Mouse (Mus musculus) erythroblast, embryonic 14.5 days (primary cell): ENCODE data around the gene Orai3. TPM values are rescaled to one million over a fixed set of nuclear protein-coding genes. Genes with fewer than 3 reads are reported as not detected.
"Not testable (repeated sequence)": the region's sequence is repeated elsewhere in the genome, so short reads cannot be mapped to it uniquely, and the experiment has no call there.

Source experiments
- H3K27me3 ChIP-seq: 2 replicates; pipeline ENCODE4 v1.6.1; 2012; ENCODE audit warnings: inconsistent platforms; ENCODE audit not compliant: control insufficient read depth
- H3K36me3 ChIP-seq: 2 replicates; pipeline ENCODE4 v1.6.1; 2012; ENCODE audit warnings: mild to moderate bottlenecking, inconsistent platforms; ENCODE audit not compliant: control insufficient read depth
- H3K4me1 ChIP-seq: 2 replicates; pipeline ENCODE4 v1.6.1; 2012; ENCODE audit warnings: inconsistent platforms; ENCODE audit not compliant: control insufficient read depth
- H3K4me3 ChIP-seq: replicated peaks from 2 replicates; pipeline ENCODE3; 2012; ENCODE audit warnings: moderate library complexity, mild to moderate bottlenecking, inconsistent platforms
- H3K9me3 ChIP-seq: 2 replicates; pipeline ENCODE4 v1.6.1; 2012; ENCODE audit warnings: low read length, inconsistent platforms, mixed read lengths; ENCODE audit not compliant: control insufficient read depth
- GATA1 ChIP-seq: IDR thresholded peaks from 2 replicates; pipeline ENCODE4 v1.6.1; 2012; ENCODE audit warnings: low read length, inconsistent platforms, mixed read lengths
- TAL1 ChIP-seq: IDR thresholded peaks from 3 replicates; pipeline ENCODE4 v1.6.1; 2012; ENCODE audit warnings: low read length, inconsistent platforms, mixed read lengths
- polyA plus RNA-seq: library from polyadenylated mRNA; stranded (reverse); fragments of >175 nt; gene quantifications from 2 replicates; pipeline ENCODE4 v1.2.3, GENCODE M21; 2012

Gene Orai3
- polyA plus RNA-seq, 1 experiment, result 0.44 TPM

GRCm38 (mm10) chr7:127768997-127769593, 520 bp upstream of the Orai3 start:
- peaks cover 7% of the 10 kb centered on the region for H3K36me3 ChIP-seq
- no peaks in the 10 kb centered on the region for H3K9me3 ChIP-seq
- H3K4me3 ChIP-seq, result peak overlapping the region; percentile 74
- H3K27me3 ChIP-seq, result peaks cover 2% of the 10 kb centered on the region; the same call in 1 of the 2 replicates
- peaks cover 83% of the 10 kb centered on the region for H3K4me1 ChIP-seq
- TF ChIP-seq TAL1 (no peak), GATA1 (no peak)

GRCm38 (mm10) chr7:127770039-127770905, 657 bp downstream of the Orai3 start:
- TF ChIP-seq TAL1 (no peak), GATA1 (no peak)
- H3K4me3 ChIP-seq, result peak overlapping the region; percentile 74
- peaks cover 10% of the 10 kb centered on the region for H3K36me3 ChIP-seq
- H3K27me3 ChIP-seq, result peaks cover 2% of the 10 kb centered on the region; the same call in 1 of the 2 replicates
- H3K4me1 ChIP-seq, result peaks cover 87% of the 10 kb centered on the region
- no peaks in the 10 kb centered on the region for H3K9me3 ChIP-seq

GRCm38 (mm10) chr7:127771262-127771661, 1.6 kb downstream of the Orai3 start:
- TF ChIP-seq TAL1, result no peak
- no peak for TF ChIP-seq GATA1
- Histone ChIP-seq H3K4me3 (no peak overlapping the region), H3K36me3 (peaks cover 7% of the 10 kb centered on the region), H3K27me3 (peaks cover 2% of the 10 kb centered on the region; the same call in 1 of the 2 replicates), H3K4me1 (peaks cover 86% of the 10 kb centered on the region), H3K9me3 (no peaks in the 10 kb centered on the region)

DNA sequence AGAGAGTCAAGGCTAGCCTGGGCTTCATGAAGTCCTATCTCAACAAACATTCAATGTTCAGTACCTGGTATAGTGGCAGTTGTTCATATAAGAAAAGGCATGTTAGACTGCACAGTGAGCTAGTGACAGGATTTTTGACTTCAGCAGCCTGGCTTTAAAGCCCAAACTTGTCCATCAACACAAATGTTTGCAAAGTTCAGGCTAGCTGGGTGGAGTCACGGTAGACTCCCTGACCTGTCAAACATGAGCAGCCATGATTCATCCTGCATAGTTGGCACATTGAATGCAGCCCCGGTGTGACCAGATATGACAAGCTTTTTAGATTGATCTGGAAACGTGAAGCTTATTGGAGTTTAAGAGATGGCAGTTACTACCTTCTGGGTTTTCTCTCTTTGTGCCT, 2.5 kb downstream of the Orai3 start:
- Histone ChIP-seq H3K36me3 (peaks cover 7% of the 10 kb centered on the region), H3K4me1 (peaks cover 80% of the 10 kb centered on the region), H3K9me3 (no peaks in the 10 kb centered on the region), H3K4me3 (no peak overlapping the region), H3K27me3 (peaks cover 2% of the 10 kb centered on the region; the same call in 1 of the 2 replicates)
- TF ChIP-seq TAL1, result no peak
- TF ChIP-seq GATA1, result no peak

DNA sequence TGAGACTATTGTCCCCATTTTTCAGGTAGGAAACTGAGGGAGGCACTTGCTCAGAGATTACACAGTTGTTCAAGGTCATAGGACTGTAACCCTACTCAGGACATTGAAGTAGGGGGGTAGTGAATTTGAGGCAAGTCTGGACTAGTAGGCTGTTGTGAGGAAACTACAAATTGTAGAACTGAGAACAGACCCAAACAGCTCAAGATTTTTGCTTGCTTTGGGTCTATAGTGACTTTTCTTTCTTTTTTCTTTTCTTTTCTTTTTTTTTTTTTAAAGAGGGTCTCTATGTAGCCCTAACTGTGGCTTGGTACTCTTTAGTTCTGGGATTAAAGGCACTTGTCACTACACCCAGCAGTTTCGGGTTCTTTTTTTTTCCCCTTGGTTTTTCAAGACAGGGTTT, 2.9 kb downstream of the Orai3 start:
- peaks cover 2% of the 10 kb centered on the region; the same call in 1 of the 2 replicates for H3K27me3 ChIP-seq
- H3K4me3 ChIP-seq, result no peak overlapping the region
- peaks cover 4% of the 10 kb centered on the region for H3K36me3 ChIP-seq
- no peak for TF ChIP-seq GATA1
- TF ChIP-seq TAL1, result no peak
- peaks cover 75% of the 10 kb centered on the region for H3K4me1 ChIP-seq
- H3K9me3 ChIP-seq, result no peaks in the 10 kb centered on the region

GRCm38 (mm10) chr7:127773664-127774384, 4.2 kb downstream of the Orai3 start:
- no peak overlapping the region for H3K4me3 ChIP-seq
- peaks cover 74% of the 10 kb centered on the region for H3K4me1 ChIP-seq
- TF ChIP-seq GATA1, result no peak
- TF ChIP-seq TAL1, result no peak
- H3K27me3 ChIP-seq, result peaks cover 2% of the 10 kb centered on the region; the same call in 1 of the 2 replicates
- H3K36me3 ChIP-seq, result peaks cover 8% of the 10 kb centered on the region
- H3K9me3 ChIP-seq, result no peaks in the 10 kb centered on the region

GRCm38 (mm10) chr7:127775837-127776236, 6.2 kb downstream of the Orai3 start:
- H3K4me1 ChIP-seq, result peaks cover 63% of the 10 kb centered on the region

GRCm38 (mm10) chr7:127776426-127776825, 6.8 kb downstream of the Orai3 start, which contains the start of gene Setd1a:
TSS of gene Setd1a (plus strand) at chr7:127776670.
- H3K4me1 ChIP-seq, result peaks cover 59% of the 10 kb centered on the region
- no peaks in the 10 kb centered on the region for H3K9me3 ChIP-seq
- H3K4me3 ChIP-seq, result peak within 1 kb of the TSS; percentile 78
- TF ChIP-seq GATA1 (no peak), TAL1 (no peak)
- H3K27me3 ChIP-seq, result no peaks in the 10 kb centered on the region
- peaks cover 34% of the 10 kb centered on the region for H3K36me3 ChIP-seq

More at GRCm38 (mm10) chr7:127775837-127776236, 6.2 kb downstream of the Orai3 start:
- H3K4me3 ChIP-seq, result peak overlapping the region; percentile 78
- not testable (repeated sequence) for H3K9me3 ChIP-seq, H3K27me3 ChIP-seq
- peaks cover 28% of the 10 kb centered on the region for H3K36me3 ChIP-seq

GRCm38 (mm10) chr7:127776878-127777473, 7.4 kb downstream of the Orai3 start:
- TF ChIP-seq GATA1 (no peak), TAL1 (no peak)
- no peaks in the 10 kb centered on the region for H3K9me3 ChIP-seq
- H3K4me3 ChIP-seq, result peak overlapping the region; percentile 78
- H3K27me3 ChIP-seq, result no peaks in the 10 kb centered on the region
- peaks cover 39% of the 10 kb centered on the region for H3K36me3 ChIP-seq
- peaks cover 54% of the 10 kb centered on the region for H3K4me1 ChIP-seq
